Mouse (Mus musculus): ENCODE results near the gene Tmc7. TPM values are rescaled to one million over a fixed set of nuclear protein-coding genes. Genes with fewer than 3 reads are reported as not detected.
A peak's percentile ranks its signal among the peaks of the same experiment; 100 is the strongest.

Gene Tmc7
- polyA plus RNA-seq (2014; fragmentation: Nextera tagmentation; extraction: Ambion mirVana) = 9.5 and 10.5 TPM in 2 replicates

GRCm38 (mm10) chr7:118584257-118584907, at the start of gene Tmc7:
Tmc7 (minus strand) TSS chr7:118584736.
- Histone ChIP-seq H3K4me3 (ENCODE audit: low read depth, low read length) (peak within 1 kb of the TSS; percentile 67), H3K4me1 (ENCODE audit: control insufficient read depth, insufficient read depth, low read length) (peaks cover 8% of the 10 kb centered on the region), H3K4me2 (ENCODE audit: low read depth) (peak within 1 kb of the TSS; percentile 87), H3K36me3 (ENCODE audit: control insufficient read depth, insufficient read depth, low read length) (no peaks in the 10 kb centered on the region), H3K27me3 (ENCODE audit: control insufficient read depth, insufficient read depth, low read length) (no peaks in the 10 kb centered on the region), H3K27ac (ENCODE audit: low read depth, low read length) (no peak within 1 kb of the TSS), H3K9ac (ENCODE audit: low read length) (peak within 1 kb of the TSS; percentile 81), H3K9me3 (ENCODE audit: control insufficient read depth, low read length) (0 out of 2 replicates have a peak, but pooled peaks cover 2% of the 10 kb centered on the region)
- peak; percentile 88 for ATAC-seq (ENCODE audit: insufficient read depth, low FRiP score, low TSS enrichment)
- 1% methylated on average over 49 of the region's 51 CpGs for WGBS
- peak; percentile 88 for DNase-seq (ENCODE audit: low spot score)

GRCm38 (mm10) chr7:118633951-118634350, 49.4 kb upstream of the Tmc7 start:
- Histone ChIP-seq H3K27ac (ENCODE audit: low read depth, low read length) (no peak overlapping the region), H3K36me3 (ENCODE audit: control insufficient read depth, insufficient read depth, low read length) (no peaks in the 10 kb centered on the region), H3K4me3 (ENCODE audit: low read depth, low read length) (no peak overlapping the region), H3K4me2 (ENCODE audit: low read depth) (no peak overlapping the region), H3K27me3 (ENCODE audit: control insufficient read depth, insufficient read depth, low read length) (no peaks in the 10 kb centered on the region), H3K4me1 (ENCODE audit: control insufficient read depth, insufficient read depth, low read length) (no peaks in the 10 kb centered on the region), H3K9ac (ENCODE audit: low read length) (no peak overlapping the region), H3K9me3 (ENCODE audit: control insufficient read depth, low read length) (no peaks in the 10 kb centered on the region)
- DNase-seq (ENCODE audit: low spot score) (no peak), ATAC-seq (ENCODE audit: insufficient read depth, low FRiP score, low TSS enrichment) (no peak)
- WGBS = 85% methylated on average over 7 of the region's 7 CpGs

GRCm38 (mm10) chr7:118633094-118633493, 48.6 kb upstream of the Tmc7 start:
- DNase-seq (ENCODE audit: low spot score) = no peak
- H3K27ac ChIP-seq (ENCODE audit: low read depth, low read length) = no peak overlapping the region

GRCm38 (mm10) chr7:118627550-118628298, 43.2 kb upstream of the Tmc7 start:
- no peak for ATAC-seq (ENCODE audit: insufficient read depth, low FRiP score, low TSS enrichment)
- H3K4me1 ChIP-seq (ENCODE audit: control insufficient read depth, insufficient read depth, low read length) = no peaks in the 10 kb centered on the region
- H3K9ac ChIP-seq (ENCODE audit: low read length) = no peak overlapping the region
- no peak overlapping the region for H3K4me3 ChIP-seq (ENCODE audit: low read depth, low read length)
- H3K36me3 ChIP-seq (ENCODE audit: control insufficient read depth, insufficient read depth, low read length) = no peaks in the 10 kb centered on the region
- H3K9me3 ChIP-seq (ENCODE audit: control insufficient read depth, low read length) = no peaks in the 10 kb centered on the region
- H3K27me3 ChIP-seq (ENCODE audit: control insufficient read depth, insufficient read depth, low read length) = no peaks in the 10 kb centered on the region
- no peak overlapping the region for H3K4me2 ChIP-seq (ENCODE audit: low read depth)
- WGBS = 83% methylated on average over 13 of the region's 13 CpGs
- H3K27ac ChIP-seq (ENCODE audit: low read depth, low read length) = no peak overlapping the region
- no peak for DNase-seq (ENCODE audit: low spot score)

More at GRCm38 (mm10) chr7:118633094-118633493, 48.6 kb upstream of the Tmc7 start:
- Histone ChIP-seq H3K9ac (ENCODE audit: low read length) (no peak overlapping the region), H3K4me1 (ENCODE audit: control insufficient read depth, insufficient read depth, low read length) (no peaks in the 10 kb centered on the region), H3K4me2 (ENCODE audit: low read depth) (no peak overlapping the region), H3K36me3 (ENCODE audit: control insufficient read depth, insufficient read depth, low read length) (no peaks in the 10 kb centered on the region), H3K27me3 (ENCODE audit: control insufficient read depth, insufficient read depth, low read length) (no peaks in the 10 kb centered on the region), H3K4me3 (ENCODE audit: low read depth, low read length) (no peak overlapping the region), H3K9me3 (ENCODE audit: control insufficient read depth, low read length) (no peaks in the 10 kb centered on the region)
- ATAC-seq (ENCODE audit: insufficient read depth, low FRiP score, low TSS enrichment) = no peak
- WGBS = 88% methylated on average over 9 of the region's 9 CpGs

GRCm38 (mm10) chr7:118621094-118621493, 36.6 kb upstream of the Tmc7 start:
- no peaks in the 10 kb centered on the region for H3K9me3 ChIP-seq (ENCODE audit: control insufficient read depth, low read length)
- no peaks in the 10 kb centered on the region for H3K27me3 ChIP-seq (ENCODE audit: control insufficient read depth, insufficient read depth, low read length)
- no peaks in the 10 kb centered on the region for H3K4me1 ChIP-seq (ENCODE audit: control insufficient read depth, insufficient read depth, low read length)
- H3K27ac ChIP-seq (ENCODE audit: low read depth, low read length) = no peak overlapping the region
- no peak overlapping the region for H3K9ac ChIP-seq (ENCODE audit: low read length)
- DNase-seq (ENCODE audit: low spot score) (no peak), ATAC-seq (ENCODE audit: insufficient read depth, low FRiP score, low TSS enrichment) (no peak)
- WGBS = 82% methylated on average over 6 of the region's 6 CpGs
- no peak overlapping the region for H3K4me2 ChIP-seq (ENCODE audit: low read depth)
- no peak overlapping the region for H3K4me3 ChIP-seq (ENCODE audit: low read depth, low read length)
- H3K36me3 ChIP-seq (ENCODE audit: control insufficient read depth, insufficient read depth, low read length) = no peaks in the 10 kb centered on the region

GRCm38 (mm10) chr7:118620243-118620906, 35.8 kb upstream of the Tmc7 start:
- Histone ChIP-seq H3K27me3 (ENCODE audit: control insufficient read depth, insufficient read depth, low read length) (no peaks in the 10 kb centered on the region), H3K9ac (ENCODE audit: low read length) (no peak overlapping the region), H3K4me3 (ENCODE audit: low read depth, low read length) (no peak overlapping the region), H3K27ac (ENCODE audit: low read depth, low read length) (no peak overlapping the region), H3K36me3 (ENCODE audit: control insufficient read depth, insufficient read depth, low read length) (no peaks in the 10 kb centered on the region), H3K4me1 (ENCODE audit: control insufficient read depth, insufficient read depth, low read length) (no peaks in the 10 kb centered on the region), H3K9me3 (ENCODE audit: control insufficient read depth, low read length) (no peaks in the 10 kb centered on the region), H3K4me2 (ENCODE audit: low read depth) (no peak overlapping the region)
- 96% methylated on average over 7 of the region's 7 CpGs for WGBS
- no peak for ATAC-seq (ENCODE audit: insufficient read depth, low FRiP score, low TSS enrichment)
- DNase-seq (ENCODE audit: low spot score) = no peak

- Histone ChIP-seq H3K4me1 (ENCODE audit: control insufficient read depth, insufficient read depth, low read length) (no peaks in the 10 kb centered on the region), H3K27me3 (ENCODE audit: control insufficient read depth, insufficient read depth, low read length) (no peaks in the 10 kb centered on the region), H3K9me3 (ENCODE audit: control insufficient read depth, low read length) (no peaks in the 10 kb centered on the region), H3K27ac (ENCODE audit: low read depth, low read length) (no peak overlapping the region), H3K36me3 (ENCODE audit: control insufficient read depth, insufficient read depth, low read length) (no peaks in the 10 kb centered on the region), H3K4me2 (ENCODE audit: low read depth) (no peak overlapping the region), H3K9ac (ENCODE audit: low read length) (no peak overlapping the region), H3K4me3 (ENCODE audit: low read depth, low read length) (no peak overlapping the region)
- WGBS = 85% methylated on average over 5 of the region's 5 CpGs
- DNase-seq (ENCODE audit: low spot score) (no peak), ATAC-seq (ENCODE audit: insufficient read depth, low FRiP score, low TSS enrichment) (no peak)
Measured at GRCm38 (mm10) chr7:118618104-118618503, 33.6 kb upstream of the Tmc7 start.

- Histone ChIP-seq H3K27ac (ENCODE audit: low read depth, low read length) (no peak overlapping the region), H3K36me3 (ENCODE audit: control insufficient read depth, insufficient read depth, low read length) (no peaks in the 10 kb centered on the region), H3K9ac (ENCODE audit: low read length) (no peak overlapping the region), H3K27me3 (ENCODE audit: control insufficient read depth, insufficient read depth, low read length) (no peaks in the 10 kb centered on the region), H3K4me3 (ENCODE audit: low read depth, low read length) (no peak overlapping the region), H3K4me2 (ENCODE audit: low read depth) (no peak overlapping the region), H3K9me3 (ENCODE audit: control insufficient read depth, low read length) (no peaks in the 10 kb centered on the region), H3K4me1 (ENCODE audit: control insufficient read depth, insufficient read depth, low read length) (no peaks in the 10 kb centered on the region)
- DNase-seq (ENCODE audit: low spot score) (no peak), ATAC-seq (ENCODE audit: insufficient read depth, low FRiP score, low TSS enrichment) (no peak)
- WGBS = 61% methylated on average over 13 of the region's 13 CpGs
Measured at GRCm38 (mm10) chr7:118614076-118614475, 29.5 kb upstream of the Tmc7 start.
